7 mouse cellular contexts compared by ENCODE assay signal in genomic region chr9:99569071-99569397, GRCm38 (mm10). TPM values are rescaled to one million over a fixed set of nuclear protein-coding genes. Genes with fewer than 3 reads are reported as not detected.
DNase-seq lines count a peak whose midpoint lies in the region; ATAC-seq lines count a peak whose summit lies in the region.

No protein-coding gene starts in this region.

- H3K4me1 ChIP-seq in lung, embryonic 15.5 days: peaks cover 17% of the 10 kb centered on the region
- H3K4me1 ChIP-seq in limb, embryonic 10.5 days: peaks cover 16% of the 10 kb centered on the region
- peaks cover 23% of the 10 kb centered on the region for H3K4me1 ChIP-seq in neural tube, embryonic 15.5 days

- peak overlapping the region; percentile 77 for H3K4me2 ChIP-seq in lung, embryonic 15.5 days
- H3K4me2 ChIP-seq in neural tube, embryonic 15.5 days: peak overlapping the region; percentile 73

- no peaks in the 10 kb centered on the region for H3K36me3 ChIP-seq in lung, embryonic 15.5 days
- no peaks in the 10 kb centered on the region for H3K36me3 ChIP-seq in limb, embryonic 10.5 days
- no peaks in the 10 kb centered on the region for H3K36me3 ChIP-seq in neural tube, embryonic 15.5 days

- H3K9me3 ChIP-seq in lung, embryonic 15.5 days: no peaks in the 10 kb centered on the region
- H3K9me3 ChIP-seq in limb, embryonic 10.5 days (replicated peaks): no peaks in the 10 kb centered on the region
- no peaks in the 10 kb centered on the region for H3K9me3 ChIP-seq in neural tube, embryonic 15.5 days (replicated peaks)

- peak overlapping the region; percentile 96 for H3K4me3 ChIP-seq in lung, embryonic 15.5 days
- peak overlapping the region; percentile 86 for H3K4me3 ChIP-seq in limb, embryonic 10.5 days
- peak overlapping the region; percentile 63 for H3K4me3 ChIP-seq in neural tube, embryonic 15.5 days (replicated peaks)

- ATAC-seq in lung, embryonic 15.5 days (ENCODE audit: borderline replicate concordance, extremely low read depth, low FRiP score, low TSS enrichment): no peak
- ATAC-seq in erythroid progenitor cell, adult 5-6 weeks (replicated peaks; ENCODE audit: low FRiP score, poor library complexity, severe bottlenecking): peak; percentile 57
- peak; percentile 60 for ATAC-seq in neural tube, embryonic 15.5 days (ENCODE audit: low FRiP score)

- H3K27ac ChIP-seq in lung, embryonic 15.5 days: peak overlapping the region; percentile 96
- H3K27ac ChIP-seq in limb, embryonic 10.5 days: peak overlapping the region; percentile 100
- peak overlapping the region; percentile 96 for H3K27ac ChIP-seq in neural tube, embryonic 15.5 days (replicated peaks)

- DNase-seq in lung, postnatal 36 days: no peak
- DNase-seq in limb, embryonic 10.5 days (ENCODE audit: low spot score): no peak
- no peak for DNase-seq in cerebellum, adult 8-10 months
- no peak for DNase-seq in layer of hippocampus, postnatal 10 days (ENCODE audit: low spot score in 2 of 2)

- peak overlapping the region; percentile 92 for H3K9ac ChIP-seq in lung, embryonic 15.5 days
- peak overlapping the region; percentile 63 for H3K9ac ChIP-seq in neural tube, embryonic 15.5 days (replicated peaks)

- no peaks in the 10 kb centered on the region for H3K27me3 ChIP-seq in lung, embryonic 15.5 days
- no peaks in the 10 kb centered on the region for H3K27me3 ChIP-seq in limb, embryonic 10.5 days (ENCODE audit: low read depth, poor library complexity, severe bottlenecking)
- peaks cover 9% of the 10 kb centered on the region; the same call in 1 of the 2 replicates for H3K27me3 ChIP-seq in neural tube, embryonic 15.5 days (replicated peaks)

- WGBS in lung, embryonic 15.5 days: 2% methylated on average over 9 of the region's 9 CpGs
- under 1% methylated on average over 9 of the region's 9 CpGs for WGBS in limb, embryonic 10.5 days
- under 1% methylated on average over 9 of the region's 9 CpGs for WGBS in neural tube, embryonic 15.5 days

RNA-seq across cellular contexts. Expression of gene Armc8, which starts 0.3 kb away (rescaled TPM):
- polyA plus RNA-seq in lung, embryonic 15.5 days (2015; fragmentation: Nextera tagmentation; extraction: Ambion mirVana): 24.5 and 25.5 TPM in 2 replicates
- total RNA-seq in erythroid progenitor cell, adult 5-6 weeks (2015; ENCODE audit: low replicate concordance): 20.9 and 30.6 TPM in 2 replicates
- 33.6 and 37.8 TPM in 2 replicates for total RNA-seq in erythroid progenitor cell, adult 5-6 weeks (2017; ENCODE audit: low replicate concordance)
- polyA plus RNA-seq in limb, embryonic 10.5 days (2016; fragmentation: Nextera tagmentation; extraction: Ambion mirVana): 19.7 and 21.7 TPM in 2 replicates
- polyA plus RNA-seq in neural tube, embryonic 15.5 days (2015; fragmentation: Nextera tagmentation; extraction: Ambion mirVana): 67.1 and 73.8 TPM in 2 replicates
- total RNA-seq in layer of hippocampus, postnatal 10 days (2021): 10 to 100 TPM; 58.3 to 61.2 TPM

RNA-seq across cellular contexts. Expression of gene Dbr1, which starts 6.6 kb away (rescaled TPM):
- polyA plus RNA-seq in lung, embryonic 15.5 days (2015; fragmentation: Nextera tagmentation; extraction: Ambion mirVana): 33.1 and 35.8 TPM in 2 replicates
- 7.5 and 11.5 TPM in 2 replicates for total RNA-seq in erythroid progenitor cell, adult 5-6 weeks (2015; ENCODE audit: low replicate concordance)
- 12.3 and 32.3 TPM in 2 replicates for total RNA-seq in erythroid progenitor cell, adult 5-6 weeks (2017; ENCODE audit: low replicate concordance)
- 42.7 and 43.3 TPM in 2 replicates for polyA plus RNA-seq in limb, embryonic 10.5 days (2016; fragmentation: Nextera tagmentation; extraction: Ambion mirVana)
- 23.2 and 28.7 TPM in 2 replicates for polyA plus RNA-seq in neural tube, embryonic 15.5 days (2015; fragmentation: Nextera tagmentation; extraction: Ambion mirVana)
- 10 to 100 TPM; 12.4 to 13.0 TPM for total RNA-seq in layer of hippocampus, postnatal 10 days (2021)

RNA-seq across cellular contexts. Expression of gene A4gnt, which starts 43.3 kb away (rescaled TPM):
- not detected in 2 replicates for polyA plus RNA-seq in lung, embryonic 15.5 days (2015; fragmentation: Nextera tagmentation; extraction: Ambion mirVana)
- not detected in 2 replicates for total RNA-seq in erythroid progenitor cell, adult 5-6 weeks (2015; ENCODE audit: low replicate concordance)
- total RNA-seq in erythroid progenitor cell, adult 5-6 weeks (2017; ENCODE audit: low replicate concordance): not detected in 2 replicates
- not detected in 2 replicates for polyA plus RNA-seq in limb, embryonic 10.5 days (2016; fragmentation: Nextera tagmentation; extraction: Ambion mirVana)
- not detected in 2 replicates for polyA plus RNA-seq in neural tube, embryonic 15.5 days (2015; fragmentation: Nextera tagmentation; extraction: Ambion mirVana)
- not detected for total RNA-seq in layer of hippocampus, postnatal 10 days (2021)
